Mouse (Mus musculus): ENCODE measurements around the gene Uqcrfs1.

Uqcrfs1 gene

DNA sequence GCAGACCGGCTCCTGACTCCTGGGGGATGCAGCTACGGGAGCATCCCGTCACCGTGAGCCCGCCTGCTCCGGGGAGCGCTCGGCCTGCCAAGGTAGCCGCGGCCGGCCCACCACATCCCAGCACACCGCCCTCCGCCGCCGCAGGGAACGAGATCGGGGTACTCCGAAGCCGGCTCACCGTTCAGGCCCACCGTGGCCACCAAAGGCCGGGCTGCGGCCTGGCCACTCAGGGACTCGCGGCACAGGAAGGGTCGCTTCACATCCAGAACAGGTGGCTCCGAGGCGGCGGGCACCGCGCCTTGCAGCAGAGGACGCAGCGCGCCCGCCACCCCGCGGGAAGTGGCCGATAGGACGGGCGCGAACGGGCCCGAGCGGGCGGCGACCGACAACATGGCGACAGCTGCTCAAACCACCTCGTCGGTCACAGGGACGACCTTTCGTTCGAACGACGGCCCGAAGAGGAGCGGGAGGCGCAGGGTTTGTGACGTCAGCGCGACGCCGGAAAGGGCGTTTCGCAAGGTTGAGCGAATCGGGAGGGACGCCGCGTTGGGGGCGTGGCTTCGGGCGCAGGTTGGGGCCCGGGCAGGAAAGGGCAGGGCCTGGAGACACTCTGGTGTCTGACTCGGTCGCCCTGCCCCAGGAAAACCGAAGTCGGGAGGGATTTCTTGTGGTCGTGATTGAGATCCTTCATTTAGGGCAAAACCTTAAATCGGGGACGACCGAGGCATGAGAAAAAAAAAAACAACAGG is at the start of gene Uqcrfs1:
TSS of gene Uqcrfs1 (minus strand) at position 507 of the 749 bp plus-strand sequence.
- peak; percentile 96 for ATAC-seq (ENCODE audit: low TSS enrichment)

DNA sequence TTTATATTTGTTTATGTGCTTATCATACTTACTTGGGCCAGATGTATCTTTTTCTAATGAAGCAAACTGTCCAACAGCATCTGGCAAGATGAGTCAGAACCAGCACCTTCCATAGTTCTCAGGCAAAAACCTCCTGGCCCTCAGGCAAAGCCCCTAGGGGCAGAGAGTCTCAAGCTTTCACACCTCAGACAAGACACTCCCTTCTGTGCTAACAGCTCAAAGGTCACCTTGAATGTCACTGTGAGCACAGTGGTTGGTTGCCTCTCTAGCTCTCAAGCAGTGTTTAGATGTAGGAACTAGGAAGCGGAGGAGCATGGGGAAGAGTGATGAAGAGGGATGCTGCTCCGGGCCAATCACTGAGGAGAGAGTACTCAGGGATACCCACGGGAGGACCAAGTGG is 40.6 kb upstream of the Uqcrfs1 start:
- ATAC-seq (ENCODE audit: low TSS enrichment) = no peak

DNA sequence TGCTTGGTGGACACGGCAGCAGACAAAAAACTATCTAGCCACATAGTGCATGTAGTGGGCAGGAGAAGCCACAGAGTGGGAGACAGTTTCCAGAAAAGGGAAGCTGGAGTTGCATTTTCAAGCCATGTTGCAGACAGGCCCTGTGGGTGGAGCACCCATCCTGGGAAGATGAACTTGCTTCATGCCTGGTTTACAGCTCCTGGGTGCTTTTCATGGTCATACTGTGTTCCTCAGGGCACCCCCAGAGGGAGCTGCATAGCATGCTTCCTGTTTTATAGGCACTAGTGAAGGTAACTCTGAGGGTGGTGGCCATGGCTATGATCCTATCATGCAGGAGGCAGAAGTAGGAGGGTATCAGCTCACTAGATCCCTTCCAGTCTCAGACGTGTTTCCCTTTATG is 37.4 kb upstream of the Uqcrfs1 start:
- peak; percentile 71 for ATAC-seq (ENCODE audit: low TSS enrichment)

DNA sequence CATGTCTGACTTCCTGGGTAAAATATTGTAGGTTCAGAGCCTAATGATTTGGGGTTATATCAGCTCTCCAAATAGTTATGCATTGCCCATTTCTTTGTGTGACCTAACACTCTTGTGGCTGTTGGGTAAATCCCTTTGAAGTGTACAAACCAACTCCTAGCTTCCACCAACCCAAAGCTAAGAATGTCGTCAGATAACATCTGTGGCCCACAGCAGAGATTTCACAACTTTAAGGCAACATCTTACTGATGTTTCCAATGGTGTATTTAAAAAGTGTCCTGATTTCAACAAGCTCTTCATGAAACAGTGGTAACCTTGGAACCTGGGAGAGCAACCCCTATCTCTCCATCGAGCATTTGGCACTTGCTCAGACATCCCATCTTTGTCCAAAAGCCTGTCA is 33.6 kb upstream of the Uqcrfs1 start:
- ATAC-seq (ENCODE audit: low TSS enrichment) = no peak

DNA sequence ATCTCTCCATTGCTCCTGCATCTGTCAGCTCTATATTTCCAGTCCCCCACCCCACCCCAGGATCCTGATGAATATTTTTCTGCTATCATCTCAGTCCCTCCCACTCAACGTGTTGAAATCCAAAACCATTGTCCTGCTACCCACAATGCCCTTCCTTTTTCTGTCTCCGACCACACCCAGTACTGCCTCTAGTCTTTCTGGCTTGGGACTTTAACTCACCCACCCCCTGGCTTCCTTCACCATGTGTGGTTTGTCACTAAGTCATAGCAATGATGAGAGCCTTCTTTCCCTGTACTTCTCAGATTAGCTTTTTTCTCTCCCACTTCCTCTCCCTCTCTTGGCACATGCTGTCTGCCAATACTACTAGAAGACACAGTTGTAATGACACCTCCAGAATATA is 31.7 kb upstream of the Uqcrfs1 start:
- ATAC-seq (ENCODE audit: low TSS enrichment) = no peak

DNA sequence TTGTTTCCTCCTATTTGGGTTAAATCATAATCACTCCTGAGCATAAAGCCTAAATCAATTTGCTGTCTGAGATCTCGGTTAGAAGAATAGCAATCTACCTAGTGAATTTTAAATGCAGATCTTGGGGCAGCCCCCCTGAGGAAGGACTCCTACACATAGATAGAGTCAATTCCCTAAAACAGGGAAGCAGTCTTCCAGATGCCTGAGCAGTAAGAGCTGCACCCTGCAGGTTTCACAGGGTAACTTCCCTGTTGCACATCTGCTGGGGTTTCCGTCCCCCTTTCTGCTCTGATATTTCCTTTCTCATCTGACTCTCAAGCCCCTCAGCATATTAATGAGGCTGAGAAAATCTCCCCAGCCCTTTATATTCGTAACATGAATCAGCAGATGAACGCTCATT is 27.8 kb upstream of the Uqcrfs1 start:
- ATAC-seq (ENCODE audit: low TSS enrichment) = no peak

DNA sequence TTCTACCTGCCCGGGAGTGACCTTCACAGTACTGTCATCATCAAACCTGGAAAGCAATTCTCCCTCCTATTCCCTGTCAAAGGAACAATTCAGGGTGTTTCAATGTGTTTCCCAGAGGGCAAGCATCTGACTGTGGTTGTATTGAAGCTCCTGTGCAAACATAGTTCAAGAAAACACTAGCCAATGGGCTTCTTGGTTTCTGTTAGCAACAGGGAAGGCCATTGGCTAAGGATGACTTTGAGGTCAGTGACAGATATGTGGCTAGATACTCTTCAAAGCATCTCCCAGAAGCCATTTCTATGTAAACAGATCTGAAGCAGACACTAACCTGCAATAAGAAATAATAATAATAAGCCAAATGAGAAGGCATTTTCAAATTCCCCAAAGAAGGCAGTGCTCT is 25.0 kb upstream of the Uqcrfs1 start:
- no peak for ATAC-seq (ENCODE audit: low TSS enrichment)

DNA sequence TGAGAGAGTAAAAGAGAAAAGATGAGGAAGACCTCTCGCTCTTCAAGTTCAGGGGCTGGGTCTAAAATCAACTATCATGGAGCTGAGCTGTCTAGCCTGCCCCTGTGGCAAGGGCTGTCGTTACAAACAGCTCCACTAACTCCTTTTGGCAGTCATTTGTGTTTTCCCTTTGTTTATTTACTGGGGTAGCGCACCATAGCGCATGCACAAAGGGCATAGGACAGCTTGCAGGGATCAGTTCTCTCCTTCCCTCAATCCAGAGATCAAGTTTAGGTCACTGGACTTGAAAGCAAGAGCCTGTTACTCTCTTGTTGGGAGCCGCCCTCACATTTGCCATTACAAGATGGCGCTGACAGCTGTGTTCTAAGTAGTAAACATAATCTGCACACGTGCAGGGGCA is 22.4 kb upstream of the Uqcrfs1 start:
- ATAC-seq (ENCODE audit: low TSS enrichment) = no peak

DNA sequence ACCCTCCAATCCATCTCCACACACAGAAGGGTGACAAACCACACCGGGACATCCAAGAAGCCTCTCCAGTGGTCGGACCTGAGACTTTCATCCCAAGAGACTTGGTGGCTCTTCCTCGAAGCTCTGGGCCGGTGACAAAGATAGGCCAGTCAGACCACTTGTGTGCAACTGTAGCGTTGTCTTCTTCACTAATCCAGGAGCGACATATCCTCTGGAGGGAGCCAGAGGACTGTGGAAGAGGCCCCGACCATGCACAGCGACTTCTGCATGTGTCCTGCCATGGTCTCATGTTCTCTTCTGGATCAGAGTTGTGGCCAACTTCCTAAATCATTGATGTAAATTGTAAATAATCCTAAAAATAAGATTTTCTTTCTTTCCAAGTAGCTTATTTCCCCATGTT is 21.6 kb upstream of the Uqcrfs1 start:
- ATAC-seq (ENCODE audit: low TSS enrichment) = peak; percentile 99

DNA sequence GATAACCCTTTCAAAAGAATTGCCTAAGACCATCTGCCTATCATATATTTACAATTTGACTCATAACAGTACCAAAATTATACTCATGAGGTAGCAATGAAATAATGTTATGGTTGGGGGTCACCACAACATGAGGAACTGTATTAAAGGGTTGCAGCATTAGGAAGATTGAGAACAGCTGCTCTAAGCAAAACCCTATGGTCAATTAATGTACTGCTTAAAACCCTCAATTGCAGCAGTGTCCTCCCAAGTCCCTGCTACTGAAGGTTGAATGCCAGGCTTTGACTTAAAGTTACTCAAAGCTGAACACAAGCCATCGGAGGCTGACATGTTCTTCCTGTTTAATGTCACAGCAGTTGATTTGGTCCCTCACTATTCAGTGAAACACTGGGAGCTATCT is 15.4 kb upstream of the Uqcrfs1 start:
- ATAC-seq (ENCODE audit: low TSS enrichment) = no peak

DNA sequence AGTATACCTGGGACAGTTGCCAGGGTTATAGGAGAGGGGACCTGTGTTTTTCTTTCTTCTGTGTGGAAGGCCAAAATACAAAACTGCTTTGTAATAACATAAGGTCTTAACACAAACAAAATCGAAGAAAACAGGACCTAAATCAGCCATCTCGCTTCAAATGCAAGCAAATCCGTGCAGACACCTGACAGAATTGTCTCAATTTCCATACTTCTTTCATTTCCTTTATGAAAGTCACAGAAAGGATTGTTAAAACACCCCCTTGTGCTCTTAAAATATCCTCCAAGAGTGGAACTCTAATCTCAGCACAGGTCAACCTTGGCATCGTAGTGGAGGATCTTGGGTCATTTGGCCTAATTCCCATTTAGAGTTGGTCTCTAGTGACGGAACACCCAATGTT is 14.9 kb upstream of the Uqcrfs1 start:
- no peak for ATAC-seq (ENCODE audit: low TSS enrichment)

DNA sequence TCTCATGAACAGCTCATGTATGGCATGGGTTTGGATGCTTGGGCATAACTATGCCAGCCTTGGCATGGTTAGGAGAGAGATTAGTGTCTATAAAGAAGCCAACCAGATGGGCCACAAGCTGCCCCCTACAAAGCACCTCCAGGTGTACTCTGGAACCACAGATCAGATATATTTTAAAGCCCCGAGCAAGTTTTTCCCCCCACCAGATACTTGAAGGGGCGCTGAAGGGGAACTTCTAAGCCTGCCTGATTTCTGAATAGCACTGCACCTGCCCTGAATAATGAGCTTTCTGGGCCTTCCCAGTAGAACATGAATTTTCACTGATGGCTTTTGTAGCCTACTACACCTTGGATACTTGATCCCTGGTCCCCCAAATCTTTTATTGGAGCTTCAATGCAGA is 12.6 kb upstream of the Uqcrfs1 start:
- no peak for ATAC-seq (ENCODE audit: low TSS enrichment)

DNA sequence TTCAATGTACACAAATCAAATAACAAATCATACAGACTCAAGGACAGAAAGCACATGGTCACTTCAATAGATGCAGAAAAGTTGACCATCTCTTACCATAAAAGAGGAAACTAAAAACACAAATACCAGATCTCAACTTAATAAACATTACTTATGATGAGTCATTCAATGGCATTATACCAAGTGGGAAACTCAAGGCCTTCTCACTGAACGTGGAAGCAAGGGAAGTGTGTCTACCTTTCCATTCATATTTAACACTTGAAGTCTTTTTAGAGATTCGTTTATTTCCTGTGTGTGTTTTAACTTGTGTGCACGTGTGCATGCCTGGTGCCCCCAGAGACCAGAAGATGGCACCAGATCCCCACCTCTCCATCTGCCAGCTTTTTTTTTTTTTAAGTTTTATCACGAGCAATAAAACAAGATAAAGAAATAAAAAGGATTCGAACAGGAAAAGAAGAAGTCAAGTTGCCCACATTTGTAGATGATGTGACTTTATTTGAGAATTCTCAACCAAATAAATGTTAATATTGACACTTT is 8.0 kb upstream of the Uqcrfs1 start:
- ATAC-seq (ENCODE audit: low TSS enrichment) = no peak

DNA sequence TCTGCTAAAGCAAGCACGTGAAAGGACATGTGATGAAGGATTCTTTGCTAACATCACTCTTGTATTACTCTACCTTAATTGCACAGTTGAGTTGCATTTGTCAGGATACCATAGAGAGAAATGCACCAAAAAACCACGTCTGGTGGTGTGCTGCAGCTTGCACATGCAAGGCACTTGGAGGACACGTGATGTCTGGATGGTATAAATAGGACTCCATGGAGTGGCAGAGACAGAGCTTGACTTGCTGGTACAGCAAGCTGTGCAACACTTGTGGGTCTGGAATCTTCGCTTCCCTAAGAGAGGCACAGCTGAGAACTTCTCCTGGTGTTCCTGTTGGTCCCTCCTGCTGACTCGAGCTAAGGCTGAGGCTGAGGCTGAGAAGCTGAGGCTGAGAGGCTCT is 4.2 kb upstream of the Uqcrfs1 start:
- ATAC-seq (ENCODE audit: low TSS enrichment) = no peak

DNA sequence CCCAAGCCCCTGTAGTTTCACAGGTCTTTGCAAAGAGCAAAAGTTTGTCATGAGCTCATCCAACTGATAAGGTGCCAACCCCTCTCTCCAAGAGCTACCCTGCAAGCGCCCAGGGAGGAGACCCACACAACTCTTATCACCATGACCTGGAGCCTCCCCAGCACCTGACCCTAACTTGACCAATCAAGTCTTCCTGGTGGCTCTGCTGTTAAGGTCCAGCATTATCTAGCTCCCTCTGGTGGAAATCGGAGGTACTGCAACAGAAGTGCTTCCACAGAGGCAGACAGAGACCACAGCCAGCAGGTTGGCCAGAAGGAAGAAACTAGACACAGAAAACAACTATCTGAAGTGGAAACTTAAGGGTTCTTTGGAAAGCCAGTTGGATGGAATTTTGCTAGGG is 3.7 kb upstream of the Uqcrfs1 start:
- peak; percentile 65; the same call in 1 of the 2 replicates for ATAC-seq (ENCODE audit: low TSS enrichment)

DNA sequence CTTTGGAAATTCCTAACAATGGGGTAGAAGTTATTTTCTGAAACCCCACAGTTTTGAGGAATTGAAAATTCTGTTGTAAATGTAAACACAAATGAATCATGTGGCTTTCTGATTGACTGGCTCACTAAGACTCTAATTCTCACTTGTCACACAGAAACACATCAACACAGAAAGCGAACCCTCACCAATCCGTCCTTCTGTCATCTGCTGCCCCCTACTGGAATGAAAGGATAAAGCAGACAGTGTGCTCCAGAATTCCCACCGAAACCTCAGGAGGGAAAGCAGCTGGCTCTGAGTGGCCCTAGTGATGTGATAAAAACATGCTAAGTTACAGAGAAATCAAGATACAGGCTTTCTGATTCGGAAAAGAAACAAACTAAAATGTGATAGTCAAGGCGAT is 14.4 kb downstream of the Uqcrfs1 start:
- ATAC-seq (ENCODE audit: low TSS enrichment) = peak; percentile 100

DNA sequence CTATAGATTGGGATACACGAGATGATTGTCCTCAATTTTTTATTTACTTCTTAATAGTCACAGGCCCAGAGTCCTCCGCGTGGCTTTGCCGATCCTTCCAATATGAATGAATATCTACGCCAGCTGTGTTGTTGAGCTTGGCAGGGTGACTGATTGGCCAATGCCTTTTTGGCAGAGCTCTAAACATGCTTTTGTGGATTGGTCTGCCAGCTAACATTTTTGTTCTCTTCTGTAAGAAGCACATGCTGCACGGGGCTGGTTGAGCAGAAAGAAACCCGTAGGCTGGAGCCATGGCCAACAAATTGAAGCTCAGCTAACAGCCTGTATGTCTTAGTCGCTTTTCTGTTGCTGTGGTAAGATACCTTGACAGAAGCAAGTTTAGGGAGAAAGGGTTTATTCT is 20.2 kb downstream of the Uqcrfs1 start:
- no peak for ATAC-seq (ENCODE audit: low TSS enrichment)

DNA sequence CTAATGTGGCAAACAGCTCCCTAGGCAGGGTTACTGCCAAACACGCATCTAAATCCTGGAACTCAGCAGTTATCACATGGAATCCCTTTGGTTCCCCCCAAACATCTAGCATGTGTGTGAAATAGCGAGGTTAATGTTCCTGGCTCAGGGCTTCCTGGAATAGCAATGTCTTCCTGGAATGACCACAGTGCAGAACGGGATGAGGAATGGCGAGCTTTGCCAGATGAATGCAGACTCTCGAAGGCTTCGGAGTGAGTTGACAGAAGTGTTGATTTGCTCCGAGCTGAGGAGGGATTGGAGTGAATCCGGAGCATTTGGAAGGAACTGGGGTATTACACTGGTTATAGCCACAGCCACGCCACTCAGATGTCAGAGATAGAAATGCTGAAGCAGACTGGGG is 21.2 kb downstream of the Uqcrfs1 start:
- peak; percentile 44 for ATAC-seq (ENCODE audit: low TSS enrichment)

DNA sequence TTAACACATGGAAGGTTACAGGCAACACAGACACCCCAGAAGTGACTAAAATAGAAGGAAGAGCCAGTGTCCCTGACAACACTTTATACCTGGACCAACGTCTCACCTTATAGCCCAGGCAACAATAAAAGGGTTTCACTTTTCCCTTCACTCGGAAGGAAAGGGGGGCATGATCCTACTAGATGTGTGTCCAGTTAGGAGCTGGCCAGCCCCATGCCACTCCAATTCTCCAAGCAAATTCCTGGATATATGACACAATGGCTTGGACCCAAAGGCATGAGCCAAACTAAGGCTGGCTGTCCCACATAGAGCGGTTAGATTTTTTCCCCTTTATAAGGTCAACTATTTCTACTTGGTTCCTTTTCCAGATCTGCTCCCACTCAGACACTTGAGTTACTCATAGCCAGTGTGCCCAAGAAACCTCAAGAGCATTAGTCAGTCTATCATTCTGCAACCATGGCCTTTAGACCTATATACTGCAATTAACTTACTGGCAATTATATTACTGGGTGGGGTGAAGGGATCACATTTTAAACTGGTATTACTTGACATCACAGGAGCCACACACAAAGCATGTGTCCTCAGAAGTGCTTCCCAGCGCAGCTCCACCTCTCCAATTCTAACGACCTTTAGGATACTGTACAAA is 21.8 kb downstream of the Uqcrfs1 start:
- no peak for ATAC-seq (ENCODE audit: low TSS enrichment)

DNA sequence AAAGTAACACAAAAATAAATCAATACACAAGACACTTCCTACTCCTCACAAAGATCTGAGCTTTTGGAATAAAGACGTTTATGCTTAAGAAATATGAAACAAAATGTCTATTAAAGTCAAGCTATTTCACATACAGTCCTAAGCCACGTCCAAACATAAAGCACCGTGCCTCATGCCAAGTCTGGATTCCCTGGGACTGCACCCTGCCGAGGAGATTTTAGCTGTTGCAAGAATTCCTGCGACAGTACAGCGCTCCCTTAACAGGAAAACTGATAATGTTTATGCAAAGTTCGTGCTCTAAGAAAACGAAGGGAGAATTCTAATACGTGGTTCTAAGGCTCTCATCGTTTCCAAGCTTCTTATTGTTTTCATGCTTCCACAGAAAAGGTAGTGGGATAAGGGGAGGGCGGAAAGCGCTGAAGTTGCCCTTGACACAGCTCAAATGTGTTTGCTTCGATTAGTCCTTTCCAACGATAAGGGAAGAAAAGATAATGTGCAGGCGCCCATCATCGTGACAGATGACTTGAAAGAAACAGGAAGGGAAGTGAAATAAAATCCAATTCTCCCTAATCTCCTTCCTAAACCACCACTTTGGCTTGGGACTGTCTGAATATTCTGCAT is 23.8 kb downstream of the Uqcrfs1 start:
- no peak for ATAC-seq (ENCODE audit: low TSS enrichment)

DNA sequence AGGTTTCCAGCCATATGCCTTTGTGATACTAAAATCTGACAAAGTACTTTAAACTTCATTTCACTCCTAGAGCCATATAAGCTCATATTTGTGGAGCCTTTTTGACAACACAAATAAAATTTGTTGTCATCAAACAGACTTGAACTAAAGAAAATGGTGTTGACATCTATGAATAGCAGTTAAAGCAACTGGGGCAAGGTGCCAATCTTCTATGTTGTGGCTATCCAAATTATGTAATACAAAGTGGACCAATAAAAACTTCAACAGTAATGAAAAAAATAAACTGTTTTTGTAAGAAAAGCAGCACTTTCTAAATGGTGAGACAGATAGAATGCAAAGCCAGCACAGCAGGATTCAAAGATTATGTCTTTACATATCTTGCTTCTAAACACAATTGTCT is 27.0 kb downstream of the Uqcrfs1 start:
- no peak for ATAC-seq (ENCODE audit: low TSS enrichment)

DNA sequence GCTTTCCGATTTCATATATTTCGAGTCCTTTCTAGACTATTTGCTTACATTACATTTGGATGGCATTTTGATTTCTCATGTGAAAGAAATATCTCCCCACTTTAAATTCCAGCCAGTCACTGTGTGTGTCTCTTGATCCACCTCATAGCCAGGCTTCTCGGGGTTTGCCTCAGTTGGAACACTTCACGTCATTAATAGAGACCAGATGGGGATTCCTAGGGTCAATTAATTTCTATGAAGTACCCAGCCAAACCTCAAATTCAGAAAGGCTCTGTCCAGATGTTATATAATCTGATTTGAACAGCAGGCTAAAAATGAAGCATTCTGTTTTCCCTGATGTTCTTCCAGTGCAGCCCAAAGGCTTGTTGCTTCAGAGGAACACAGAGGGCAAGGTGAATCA is 37.5 kb downstream of the Uqcrfs1 start:
- no peak for ATAC-seq (ENCODE audit: low TSS enrichment)

DNA sequence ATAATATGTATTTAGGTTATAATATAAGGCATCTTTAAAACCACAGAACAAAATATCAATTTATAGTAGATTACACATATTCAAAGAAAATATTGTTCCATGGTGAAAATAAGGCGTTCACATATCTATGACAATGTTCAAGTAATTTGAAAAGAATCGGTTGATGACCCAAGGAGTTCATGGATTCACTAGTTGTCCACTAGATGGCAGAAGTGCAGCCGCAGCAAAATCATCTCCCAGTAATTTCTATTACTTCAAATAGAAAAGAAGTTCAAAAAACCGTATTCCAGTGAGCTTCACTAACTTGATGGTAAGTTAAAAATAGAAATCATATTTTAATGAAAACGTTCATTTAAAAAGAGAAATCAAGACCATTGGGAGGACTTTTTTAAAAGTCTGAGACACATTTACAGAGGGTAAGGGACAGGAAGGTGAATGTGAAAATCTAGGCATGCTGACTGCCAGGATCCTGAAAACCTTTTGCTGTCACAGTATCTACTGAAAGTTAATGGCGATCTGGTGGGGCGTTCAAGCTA is 43.2 kb downstream of the Uqcrfs1 start:
- peak; percentile 72; the same call in 1 of the 2 replicates for ATAC-seq (ENCODE audit: low TSS enrichment)
